Mouse (Mus musculus): ENCODE data around the gene Cluh. TPM values are rescaled to one million over a fixed set of nuclear protein-coding genes. Genes with fewer than 3 reads are reported as not detected.
A peak's percentile ranks its signal among the peaks of the same experiment; 100 is the strongest.

Cluh gene
- total and polyA plus RNA-seq, 2 experiments from 2014 or later: 21.3 to 87.1 TPM

GRCm38 (mm10) chr11:74619201-74619955, 29.9 kb upstream of the Cluh start, which contains the start of gene Ccdc92b:
Gene Ccdc92b (plus strand): TSS chr11:74619605.
- peak within 1 kb of the TSS; percentile 67 for H3K9ac ChIP-seq (replicated peaks; ENCODE audit: low read length)
- H3K9me3 ChIP-seq (ENCODE audit: low read length): no peaks in the 10 kb centered on the region
- peak within 1 kb of the TSS; percentile 67; the same call in 1 of the 2 replicates for H3K27ac ChIP-seq
- no peaks in the 10 kb centered on the region for H3K27me3 ChIP-seq (ENCODE audit: insufficient read depth, low read length)
- under 1% methylated on average over 60 of the region's 63 CpGs for WGBS
- H3K36me3 ChIP-seq (ENCODE audit: insufficient read depth, low read length): no peaks in the 10 kb centered on the region
- peak; percentile 88 for ATAC-seq
- peak within 1 kb of the TSS; percentile 67 for H3K4me3 ChIP-seq (ENCODE audit: low read length)
- H3K4me2 ChIP-seq (ENCODE audit: low read depth, low read length): peak within 1 kb of the TSS; percentile 73
- TF ChIP-seq CTCF (IDR thresholded peaks at IDR 0.05; ENCODE audit: low read depth): peak; percentile 28; the same call in 1 of the 2 replicates
- H3K4me1 ChIP-seq (ENCODE audit: insufficient read depth, low read length): no peaks in the 10 kb centered on the region
- peak; percentile 80 for DNase-seq (ENCODE audit: low spot score)

- H3K36me3 ChIP-seq (ENCODE audit: insufficient read depth, low read length): no peaks in the 10 kb centered on the region
- no peaks in the 10 kb centered on the region for H3K4me1 ChIP-seq (ENCODE audit: insufficient read depth, low read length)
- H3K9ac ChIP-seq (replicated peaks; ENCODE audit: low read length): peak overlapping the region; percentile 67
- DNase-seq (ENCODE audit: low spot score) (no peak), ATAC-seq (peak; percentile 48; the same call in 1 of the 2 replicates)
- no peaks in the 10 kb centered on the region for H3K27me3 ChIP-seq (ENCODE audit: insufficient read depth, low read length)
- peak overlapping the region; percentile 67; the same call in 1 of the 2 replicates for H3K27ac ChIP-seq
- 4% methylated on average over 16 of the region's 16 CpGs for WGBS
- H3K9me3 ChIP-seq (ENCODE audit: low read length): no peaks in the 10 kb centered on the region
- TF ChIP-seq CTCF (IDR thresholded peaks at IDR 0.05; ENCODE audit: low read depth): no peak
- peak overlapping the region; percentile 67 for H3K4me3 ChIP-seq (ENCODE audit: low read length)
- H3K4me2 ChIP-seq (ENCODE audit: low read depth, low read length): peak overlapping the region; percentile 73
Measured at GRCm38 (mm10) chr11:74619956-74620300, 29.4 kb upstream of the Cluh start.

- no peak for ATAC-seq
- no peak for TF ChIP-seq CTCF (IDR thresholded peaks at IDR 0.05; ENCODE audit: low read depth)
- WGBS: 82% methylated on average over 8 of the region's 8 CpGs
Measured at GRCm38 (mm10) chr11:74621974-74622669, 27.2 kb upstream of the Cluh start.

GRCm38 (mm10) chr11:74623693-74624092, 25.6 kb upstream of the Cluh start:
- Histone ChIP-seq H3K27me3 (ENCODE audit: insufficient read depth, low read length) (no peaks in the 10 kb centered on the region), H3K9ac (replicated peaks; ENCODE audit: low read length) (no peak overlapping the region), H3K9me3 (ENCODE audit: low read length) (no peaks in the 10 kb centered on the region), H3K4me1 (ENCODE audit: insufficient read depth, low read length) (no peaks in the 10 kb centered on the region), H3K4me2 (ENCODE audit: low read depth, low read length) (no peak overlapping the region), H3K27ac (no peak overlapping the region), H3K4me3 (ENCODE audit: low read length) (no peak overlapping the region), H3K36me3 (ENCODE audit: insufficient read depth, low read length) (no peaks in the 10 kb centered on the region)
- WGBS: 68% methylated on average over 6 of the region's 6 CpGs
- DNase-seq (ENCODE audit: low spot score) (no peak), ATAC-seq (no peak)
- no peak for TF ChIP-seq CTCF (IDR thresholded peaks at IDR 0.05; ENCODE audit: low read depth)

More at GRCm38 (mm10) chr11:74621974-74622669, 27.2 kb upstream of the Cluh start:
- Histone ChIP-seq H3K9ac (replicated peaks; ENCODE audit: low read length) (no peak overlapping the region), H3K36me3 (ENCODE audit: insufficient read depth, low read length) (no peaks in the 10 kb centered on the region), H3K4me3 (ENCODE audit: low read length) (no peak overlapping the region), H3K9me3 (ENCODE audit: low read length) (no peaks in the 10 kb centered on the region), H3K4me2 (ENCODE audit: low read depth, low read length) (no peak overlapping the region), H3K27ac (no peak overlapping the region), H3K4me1 (ENCODE audit: insufficient read depth, low read length) (no peaks in the 10 kb centered on the region), H3K27me3 (ENCODE audit: insufficient read depth, low read length) (no peaks in the 10 kb centered on the region)
- DNase-seq (ENCODE audit: low spot score): no peak

DNA sequence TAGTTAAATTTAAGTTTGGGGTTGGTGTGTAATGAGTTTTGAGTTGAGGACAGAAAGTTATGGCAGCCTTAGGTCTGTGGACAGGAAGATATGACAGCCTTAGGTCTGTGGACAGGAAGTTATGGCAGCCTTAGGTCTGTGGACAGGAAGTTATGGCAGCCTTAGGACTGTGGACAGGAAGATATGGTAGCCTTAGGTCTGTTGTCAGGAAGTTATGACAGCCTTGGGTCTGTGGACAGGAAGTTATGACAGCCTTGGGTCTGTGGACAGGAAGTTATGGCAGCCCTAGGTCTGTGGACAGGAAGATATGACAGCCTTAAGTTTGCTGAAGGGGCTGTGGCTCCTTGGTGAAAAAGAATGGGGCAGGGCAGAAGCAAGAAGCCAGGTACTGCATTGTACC, 24.0 kb upstream of the Cluh start:
- Histone ChIP-seq H3K36me3 (ENCODE audit: insufficient read depth, low read length) (no peaks in the 10 kb centered on the region), H3K4me3 (ENCODE audit: low read length) (no peak overlapping the region), H3K27ac (no peak overlapping the region), H3K9ac (replicated peaks; ENCODE audit: low read length) (no peak overlapping the region), H3K4me1 (ENCODE audit: insufficient read depth, low read length) (no peaks in the 10 kb centered on the region), H3K4me2 (ENCODE audit: low read depth, low read length) (no peak overlapping the region), H3K9me3 (ENCODE audit: low read length) (no peaks in the 10 kb centered on the region), H3K27me3 (ENCODE audit: insufficient read depth, low read length) (no peaks in the 10 kb centered on the region)
- ATAC-seq: no peak
- TF ChIP-seq CTCF (IDR thresholded peaks at IDR 0.05; ENCODE audit: low read depth): no peak
- DNase-seq (ENCODE audit: low spot score): no peak

- H3K4me1 ChIP-seq (ENCODE audit: insufficient read depth, low read length): no peaks in the 10 kb centered on the region
- no peak overlapping the region for H3K27ac ChIP-seq
- no peaks in the 10 kb centered on the region for H3K9me3 ChIP-seq (ENCODE audit: low read length)
- TF ChIP-seq CTCF (IDR thresholded peaks at IDR 0.05; ENCODE audit: low read depth): no peak
- ATAC-seq (no peak), DNase-seq (ENCODE audit: low spot score) (no peak)
- H3K36me3 ChIP-seq (ENCODE audit: insufficient read depth, low read length): no peaks in the 10 kb centered on the region
- H3K4me3 ChIP-seq (ENCODE audit: low read length): no peak overlapping the region
- H3K4me2 ChIP-seq (ENCODE audit: low read depth, low read length): no peak overlapping the region
- H3K27me3 ChIP-seq (ENCODE audit: insufficient read depth, low read length): no peaks in the 10 kb centered on the region
- H3K9ac ChIP-seq (replicated peaks; ENCODE audit: low read length): no peak overlapping the region
- 93% methylated on average over 3 of the region's 3 CpGs for WGBS
Measured at GRCm38 (mm10) chr11:74627481-74627880, 21.8 kb upstream of the Cluh start.

Measured in hindbrain, postnatal 0 days (tissue).